ENCODE assay signal across 7 mouse cellular contexts in the genomic region with DNA sequence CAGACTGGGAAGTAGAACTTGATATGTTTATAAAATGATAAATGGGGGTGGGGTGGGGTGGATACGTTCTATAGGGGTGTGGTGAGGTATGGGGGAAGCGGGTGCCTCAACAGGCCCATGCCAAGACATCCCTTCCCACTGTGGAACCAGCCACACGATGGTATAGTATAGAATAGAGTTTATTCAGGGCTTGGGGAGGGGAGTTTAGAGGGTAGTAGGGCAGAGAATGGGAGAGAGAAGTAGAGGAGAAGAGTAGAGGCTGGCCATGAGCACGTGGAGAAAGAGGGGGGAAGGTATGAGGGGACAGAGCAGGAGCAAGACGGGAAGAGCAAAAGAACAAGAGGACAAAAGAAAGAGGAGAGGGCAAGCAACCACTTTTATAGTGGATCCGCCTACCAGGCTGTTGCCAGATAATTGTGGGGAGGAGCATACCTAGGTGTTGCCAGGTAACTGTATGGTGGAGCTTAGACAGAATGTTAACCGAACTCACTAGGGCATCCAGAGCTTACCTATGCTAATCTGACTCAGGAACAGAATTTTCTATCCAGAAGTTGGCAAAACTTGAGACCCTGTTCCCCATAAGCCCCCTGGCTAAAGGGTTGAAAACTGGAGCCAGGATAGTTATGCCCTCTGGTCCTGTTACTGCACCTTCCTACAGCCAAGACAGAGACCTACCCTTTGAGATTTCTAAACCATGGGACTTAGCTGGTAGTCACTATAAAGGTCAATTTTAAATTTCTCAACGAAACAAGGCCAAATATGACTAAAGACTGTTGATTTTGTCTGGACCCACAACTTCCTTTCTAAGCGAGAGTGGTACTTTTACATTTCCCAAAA. TPM values are rescaled to one million over a fixed set of nuclear protein-coding genes. Genes with fewer than 3 reads are reported as not detected.
DNase-seq lines count a peak whose midpoint lies in the region; ATAC-seq and TF ChIP-seq lines count a peak whose summit lies in the region.

No protein-coding gene starts in this region.

- peak overlapping the region; percentile 48 for H3K4me3 ChIP-seq in lung, embryonic 14.5 days (ENCODE audit: low read depth, low read length)
- H3K4me3 ChIP-seq in forebrain, embryonic 13.5 days = peak overlapping the region; percentile 42
- H3K4me3 ChIP-seq in limb, embryonic 13.5 days = peak overlapping the region; percentile 62
- peak overlapping the region; percentile 70 for H3K4me3 ChIP-seq in stomach, embryonic 16.5 days (replicated peaks; ENCODE audit: low read length)

- H3K36me3 ChIP-seq in lung, embryonic 14.5 days (ENCODE audit: insufficient read depth) = no peaks in the 10 kb centered on the region
- no peaks in the 10 kb centered on the region for H3K36me3 ChIP-seq in forebrain, embryonic 13.5 days (ENCODE audit: poor library complexity, severe bottlenecking)
- H3K36me3 ChIP-seq in limb, embryonic 13.5 days = peaks cover 12% of the 10 kb centered on the region; the same call in 1 of the 2 replicates
- peaks cover 4% of the 10 kb centered on the region; the same call in 1 of the 2 replicates for H3K36me3 ChIP-seq in stomach, embryonic 16.5 days (ENCODE audit: control insufficient read depth, insufficient read depth, low read length)

- no peak for DNase-seq in lung, embryonic 14.5 days
- DNase-seq in lung, postnatal 14 days = no peak
- DNase-seq in testis, postnatal 10 days (ENCODE audit: low spot score) = no peak
- no peak for DNase-seq in thymus, postnatal 25 days

- H3K4me2 ChIP-seq in lung, embryonic 14.5 days = peak overlapping the region; percentile 64
- H3K4me2 ChIP-seq in forebrain, embryonic 13.5 days = peak overlapping the region; percentile 64
- peak overlapping the region; percentile 80 for H3K4me2 ChIP-seq in limb, embryonic 13.5 days (replicated peaks)
- peak overlapping the region; percentile 73 for H3K4me2 ChIP-seq in stomach, embryonic 16.5 days (ENCODE audit: low read depth, low read length)

- no peak overlapping the region; the same call in 1 of the 2 replicates for H3K9ac ChIP-seq in lung, embryonic 14.5 days
- no peak overlapping the region; the same call in 1 of the 2 replicates for H3K9ac ChIP-seq in forebrain, embryonic 13.5 days
- H3K9ac ChIP-seq in limb, embryonic 13.5 days = 0 out of 2 replicates have a peak overlapping the region, but pooled peaks have one; percentile 13
- 0 out of 2 replicates have a peak overlapping the region, but pooled peaks have one; percentile 30 for H3K9ac ChIP-seq in stomach, embryonic 16.5 days (ENCODE audit: low read length)

- H3K27ac ChIP-seq in lung, embryonic 14.5 days (ENCODE audit: low read depth) = no peak overlapping the region
- H3K27ac ChIP-seq in forebrain, embryonic 13.5 days = no peak overlapping the region
- H3K27ac ChIP-seq in limb, embryonic 13.5 days = no peak overlapping the region
- no peak overlapping the region for H3K27ac ChIP-seq in stomach, embryonic 16.5 days (ENCODE audit: low read length)

- 59% methylated on average over 9 of the region's 9 CpGs for WGBS in lung, embryonic 14.5 days
- 61% methylated on average over 9 of the region's 9 CpGs for WGBS in forebrain, embryonic 13.5 days
- WGBS in limb, embryonic 13.5 days = 62% methylated on average over 9 of the region's 9 CpGs
- 56% methylated on average over 9 of the region's 9 CpGs for WGBS in stomach, embryonic 16.5 days

- H3K27me3 ChIP-seq in lung, embryonic 14.5 days (ENCODE audit: insufficient read depth, low read length) = no peaks in the 10 kb centered on the region
- no peaks in the 10 kb centered on the region for H3K27me3 ChIP-seq in forebrain, embryonic 13.5 days
- H3K27me3 ChIP-seq in limb, embryonic 13.5 days = no peaks in the 10 kb centered on the region
- no peaks in the 10 kb centered on the region for H3K27me3 ChIP-seq in stomach, embryonic 16.5 days (ENCODE audit: control insufficient read depth, insufficient read depth, low read length)

- TF ChIP-seq CTCF in lung, embryonic 14.5 days (IDR thresholded peaks at IDR 0.05; ENCODE audit: low read depth) = no peak

- H3K4me1 ChIP-seq in lung, embryonic 14.5 days (ENCODE audit: insufficient read depth) = no peaks in the 10 kb centered on the region
- H3K4me1 ChIP-seq in forebrain, embryonic 13.5 days = peaks cover 8% of the 10 kb centered on the region; the same call in 1 of the 2 replicates
- H3K4me1 ChIP-seq in limb, embryonic 13.5 days = peaks cover 10% of the 10 kb centered on the region
- H3K4me1 ChIP-seq in stomach, embryonic 16.5 days (ENCODE audit: control insufficient read depth, insufficient read depth, low read length) = 0 out of 2 replicates have a peak, but pooled peaks cover 4% of the 10 kb centered on the region

- no peaks in the 10 kb centered on the region for H3K9me3 ChIP-seq in lung, embryonic 14.5 days (ENCODE audit: low read depth, low read length)
- H3K9me3 ChIP-seq in forebrain, embryonic 13.5 days (replicated peaks) = no peaks in the 10 kb centered on the region
- no peaks in the 10 kb centered on the region for H3K9me3 ChIP-seq in limb, embryonic 13.5 days
- no peaks in the 10 kb centered on the region for H3K9me3 ChIP-seq in stomach, embryonic 16.5 days (replicated peaks; ENCODE audit: control insufficient read depth, low read length)

- peak; percentile 70 for ATAC-seq in lung, embryonic 14.5 days (ENCODE audit: insufficient read depth)
- peak; percentile 68 for ATAC-seq in forebrain, embryonic 13.5 days
- ATAC-seq in limb, embryonic 13.5 days (ENCODE audit: low FRiP score, low read depth) = peak; percentile 57
- no peak for ATAC-seq in stomach, embryonic 16.5 days (ENCODE audit: insufficient read depth, low FRiP score)

RNA-seq across cellular contexts. Expression of a gene that starts 0.6 kb away (rescaled TPM):
- polyA plus RNA-seq in lung, embryonic 14.5 days (2014; fragmentation: Nextera tagmentation; extraction: Ambion mirVana) = 3.3 and 4.7 TPM in 2 replicates
- 2.5 and 3.4 TPM in 2 replicates for polyA plus RNA-seq in forebrain, embryonic 13.5 days (2015; fragmentation: Nextera tagmentation; extraction: Ambion mirVana)
- 5.4 and 5.5 TPM in 2 replicates for polyA plus RNA-seq in limb, embryonic 13.5 days (2015; fragmentation: Nextera tagmentation; extraction: Ambion mirVana)
- polyA plus RNA-seq in stomach, embryonic 16.5 days (2015; fragmentation: Nextera tagmentation; extraction: Ambion mirVana) = 3.9 TPM in 2 replicates

RNA-seq across cellular contexts. Expression of a gene that starts 16.2 kb away (rescaled TPM):
- polyA plus RNA-seq in lung, embryonic 14.5 days (2014; fragmentation: Nextera tagmentation; extraction: Ambion mirVana) = 8.4 and 8.6 TPM in 2 replicates
- 9.3 and 9.4 TPM in 2 replicates for polyA plus RNA-seq in forebrain, embryonic 13.5 days (2015; fragmentation: Nextera tagmentation; extraction: Ambion mirVana)
- 8.9 and 9.8 TPM in 2 replicates for polyA plus RNA-seq in limb, embryonic 13.5 days (2015; fragmentation: Nextera tagmentation; extraction: Ambion mirVana)
- 7.6 and 8.3 TPM in 2 replicates for polyA plus RNA-seq in stomach, embryonic 16.5 days (2015; fragmentation: Nextera tagmentation; extraction: Ambion mirVana)

RNA-seq across cellular contexts. Expression of a gene that starts 16.6 kb away (rescaled TPM):
- polyA plus RNA-seq in lung, embryonic 14.5 days (2014; fragmentation: Nextera tagmentation; extraction: Ambion mirVana) = 4.3 and 4.8 TPM in 2 replicates
- 4.5 and 4.6 TPM in 2 replicates for polyA plus RNA-seq in forebrain, embryonic 13.5 days (2015; fragmentation: Nextera tagmentation; extraction: Ambion mirVana)
- 6.1 and 6.9 TPM in 2 replicates for polyA plus RNA-seq in limb, embryonic 13.5 days (2015; fragmentation: Nextera tagmentation; extraction: Ambion mirVana)
- polyA plus RNA-seq in stomach, embryonic 16.5 days (2015; fragmentation: Nextera tagmentation; extraction: Ambion mirVana) = 5.4 and 6.3 TPM in 2 replicates

RNA-seq across cellular contexts. Expression of a gene that starts 42.8 kb away (rescaled TPM):
- 13.1 and 15.6 TPM in 2 replicates for polyA plus RNA-seq in lung, embryonic 14.5 days (2014; fragmentation: Nextera tagmentation; extraction: Ambion mirVana)
- 8.1 and 8.4 TPM in 2 replicates for polyA plus RNA-seq in forebrain, embryonic 13.5 days (2015; fragmentation: Nextera tagmentation; extraction: Ambion mirVana)
- polyA plus RNA-seq in limb, embryonic 13.5 days (2015; fragmentation: Nextera tagmentation; extraction: Ambion mirVana) = 10.5 and 11.3 TPM in 2 replicates
- 10.2 and 12.5 TPM in 2 replicates for polyA plus RNA-seq in stomach, embryonic 16.5 days (2015; fragmentation: Nextera tagmentation; extraction: Ambion mirVana)

RNA-seq across cellular contexts. Expression of a gene that starts 47.0 kb away (rescaled TPM):
- 32.1 and 32.4 TPM in 2 replicates for polyA plus RNA-seq in lung, embryonic 14.5 days (2014; fragmentation: Nextera tagmentation; extraction: Ambion mirVana)
- 44.0 and 46.2 TPM in 2 replicates for polyA plus RNA-seq in forebrain, embryonic 13.5 days (2015; fragmentation: Nextera tagmentation; extraction: Ambion mirVana)
- polyA plus RNA-seq in limb, embryonic 13.5 days (2015; fragmentation: Nextera tagmentation; extraction: Ambion mirVana) = 54.1 and 63.5 TPM in 2 replicates
- polyA plus RNA-seq in stomach, embryonic 16.5 days (2015; fragmentation: Nextera tagmentation; extraction: Ambion mirVana) = 31.4 and 32.2 TPM in 2 replicates

Comparison
In these comparisons a context has a peak if more than half of its experiments do, and no peak if none do; other contexts are left out.
1. H3K9ac ChIP-seq: peak in limb, embryonic 13.5 days (single experiment) and stomach, embryonic 16.5 days (single experiment); none in lung, embryonic 14.5 days (single experiment) and forebrain, embryonic 13.5 days (single experiment).
2. Peak in every context shown above with its lines, with median percentiles within 50 percentile points of each other: H3K4me2 ChIP-seq and H3K4me3 ChIP-seq.